Mouse (Mus musculus) erythroblast, embryonic 14.5 days (primary cell): ENCODE measurements around the gene Qprt. TPM values are rescaled to one million over a fixed set of nuclear protein-coding genes. Genes with fewer than 3 reads are reported as not detected.

Experiments used
- H3K27me3 ChIP-seq: 2 replicates; pipeline ENCODE4 v1.6.1; 2012; ENCODE audit warnings: inconsistent platforms; ENCODE audit not compliant: control insufficient read depth
- H3K36me3 ChIP-seq: 2 replicates; pipeline ENCODE4 v1.6.1; 2012; ENCODE audit warnings: mild to moderate bottlenecking, inconsistent platforms; ENCODE audit not compliant: control insufficient read depth
- H3K4me1 ChIP-seq: 2 replicates; pipeline ENCODE4 v1.6.1; 2012; ENCODE audit warnings: inconsistent platforms; ENCODE audit not compliant: control insufficient read depth
- H3K4me3 ChIP-seq: replicated peaks from 2 replicates; pipeline ENCODE3; 2012; ENCODE audit warnings: moderate library complexity, mild to moderate bottlenecking, inconsistent platforms
- H3K9me3 ChIP-seq: 2 replicates; pipeline ENCODE4 v1.6.1; 2012; ENCODE audit warnings: low read length, inconsistent platforms, mixed read lengths; ENCODE audit not compliant: control insufficient read depth
- GATA1 ChIP-seq: IDR thresholded peaks from 2 replicates; pipeline ENCODE4 v1.6.1; 2012; ENCODE audit warnings: low read length, inconsistent platforms, mixed read lengths
- TAL1 ChIP-seq: IDR thresholded peaks from 3 replicates; pipeline ENCODE4 v1.6.1; 2012; ENCODE audit warnings: low read length, inconsistent platforms, mixed read lengths
- polyA plus RNA-seq: library from polyadenylated mRNA; stranded (reverse); fragments of >175 nt; gene quantifications from 2 replicates; pipeline ENCODE4 v1.2.3, GENCODE M21; 2012

Qprt gene
- polyA plus RNA-seq, 1 experiment, result 0.17 TPM

DNA sequence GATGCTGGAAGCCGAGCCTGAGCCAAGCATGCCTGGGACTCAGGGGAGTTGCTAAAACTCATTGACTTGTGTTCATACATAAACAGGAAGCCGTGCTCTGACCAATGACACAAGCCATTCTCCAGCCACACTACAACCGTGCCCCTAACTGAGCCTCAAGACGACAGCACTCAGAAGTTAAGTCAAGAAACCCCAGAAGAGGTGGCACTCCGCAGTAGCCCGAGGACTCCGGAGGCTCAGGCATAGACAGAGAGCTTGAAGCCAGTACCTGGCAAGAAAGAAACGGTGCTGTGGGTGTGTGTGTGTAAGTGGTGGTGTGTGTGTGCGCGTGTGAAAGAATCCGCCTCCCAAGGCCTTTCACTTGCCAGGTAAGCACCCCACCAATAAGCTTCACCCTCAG is 7.1 kb downstream of the Qprt start:
- no peaks in the 10 kb centered on the region for H3K27me3 ChIP-seq
- H3K9me3 ChIP-seq, result no peaks in the 10 kb centered on the region
- peaks cover 29% of the 10 kb centered on the region for H3K4me1 ChIP-seq
- TF ChIP-seq GATA1 (no peak), TAL1 (no peak)
- peaks cover 2% of the 10 kb centered on the region; the same call in 1 of the 2 replicates for H3K36me3 ChIP-seq
- no peak overlapping the region for H3K4me3 ChIP-seq

DNA sequence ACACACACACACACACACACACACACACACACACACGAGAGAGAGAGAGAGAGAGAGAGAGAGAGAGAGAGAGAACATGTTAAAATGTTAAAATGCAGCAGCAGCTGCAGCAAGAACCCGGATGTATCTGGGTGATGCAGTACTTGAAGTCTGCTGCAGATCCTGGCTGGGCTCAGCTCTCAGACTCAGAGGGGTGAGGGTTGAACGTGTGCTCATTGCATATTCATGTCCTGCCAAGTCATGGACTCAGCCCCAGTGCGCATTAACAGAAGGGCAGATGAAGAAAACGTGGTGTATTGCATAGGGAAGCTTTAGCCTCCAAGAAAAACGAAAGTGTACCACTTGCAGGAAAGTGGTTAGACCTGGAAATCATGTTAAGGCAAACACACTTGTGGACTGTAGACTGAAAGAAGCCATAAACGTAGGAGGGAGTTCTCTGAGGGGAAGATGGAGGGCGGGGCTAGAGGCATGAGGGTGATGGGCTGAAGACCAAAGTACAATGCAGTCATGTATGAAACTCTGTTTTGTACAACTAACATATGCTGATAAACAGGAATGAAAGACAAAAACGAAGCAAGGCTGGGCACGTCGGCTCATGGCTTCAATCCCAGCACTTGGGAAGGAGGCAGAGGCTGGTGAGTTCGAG is 8.3 kb downstream of the Qprt start:
- H3K4me3 ChIP-seq, result no peak overlapping the region
- H3K36me3 ChIP-seq, result peaks cover 2% of the 10 kb centered on the region; the same call in 1 of the 2 replicates
- H3K27me3 ChIP-seq, result no peaks in the 10 kb centered on the region
- H3K4me1 ChIP-seq, result peaks cover 27% of the 10 kb centered on the region
- no peak for TF ChIP-seq TAL1
- TF ChIP-seq GATA1, result no peak
- H3K9me3 ChIP-seq, result no peaks in the 10 kb centered on the region

DNA sequence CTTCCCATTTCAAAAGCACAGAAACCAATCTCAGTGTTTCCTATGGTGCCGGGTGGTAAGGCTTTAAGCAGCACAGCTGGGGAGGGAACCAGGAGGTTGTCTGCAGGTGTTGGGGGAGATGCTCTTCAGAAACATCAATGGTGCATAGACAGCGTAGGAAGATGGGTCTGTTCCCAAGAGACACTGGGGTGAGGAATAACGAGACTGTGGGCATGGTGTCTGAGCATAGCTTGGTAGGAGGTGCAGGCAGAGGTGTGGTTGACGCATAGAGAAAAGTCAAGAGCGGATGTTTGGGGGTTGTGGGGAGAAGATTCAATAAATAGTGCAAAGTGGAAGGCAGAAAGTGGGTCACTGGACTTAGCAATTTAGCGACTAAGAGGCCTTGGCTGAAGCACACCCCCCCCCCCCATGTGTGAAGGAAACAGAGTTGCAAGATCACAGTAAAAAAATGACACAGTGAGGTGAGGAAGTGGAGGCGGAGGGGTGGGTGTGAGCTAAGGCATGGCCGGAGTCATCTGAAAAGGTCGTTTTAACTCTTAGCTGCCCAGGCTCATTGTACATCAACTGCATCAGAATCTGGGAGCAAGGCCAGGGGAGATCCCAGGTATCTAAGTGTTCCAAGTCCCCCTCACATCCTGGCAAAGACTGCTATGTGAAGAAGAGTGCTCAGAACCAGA is 9.0 kb downstream of the Qprt start:
- no peaks in the 10 kb centered on the region for H3K27me3 ChIP-seq
- H3K4me3 ChIP-seq, result no peak overlapping the region
- H3K9me3 ChIP-seq, result no peaks in the 10 kb centered on the region
- TF ChIP-seq GATA1 (no peak), TAL1 (no peak)
- H3K36me3 ChIP-seq, result peaks cover 2% of the 10 kb centered on the region; the same call in 1 of the 2 replicates
- H3K4me1 ChIP-seq, result peaks cover 23% of the 10 kb centered on the region

DNA sequence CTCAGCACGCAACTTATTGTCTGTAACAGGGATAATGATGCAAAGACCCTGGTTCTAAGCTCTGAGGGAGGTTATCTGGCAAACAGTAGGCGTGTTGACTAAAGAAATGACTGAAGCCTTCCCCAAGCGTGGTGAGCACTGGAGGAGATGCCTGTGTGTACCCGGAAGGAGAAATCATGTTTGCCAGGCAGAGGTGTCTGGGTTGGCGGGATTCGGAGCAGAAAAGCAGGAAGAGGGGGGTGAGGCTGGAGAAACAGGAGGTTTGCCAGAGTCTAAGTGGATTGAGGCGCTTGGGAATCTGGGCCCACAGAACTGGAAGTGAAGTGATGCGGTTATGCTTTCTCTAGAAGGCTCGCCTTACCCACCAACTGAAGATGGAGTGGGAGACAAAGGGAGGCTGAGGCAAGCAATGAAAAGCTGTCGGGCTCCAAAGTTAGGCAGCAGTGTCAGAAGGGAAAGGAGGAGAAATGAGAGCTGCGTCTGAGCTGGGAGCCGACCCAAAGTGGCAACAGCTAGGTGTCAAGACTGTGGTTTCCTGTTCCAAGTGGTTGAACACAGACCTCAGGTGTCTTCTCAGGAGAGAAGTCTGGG is 9.7 kb downstream of the Qprt start:
- Histone ChIP-seq H3K36me3 (peaks cover 3% of the 10 kb centered on the region; the same call in 1 of the 2 replicates), H3K4me1 (peaks cover 17% of the 10 kb centered on the region), H3K4me3 (no peak overlapping the region), H3K27me3 (no peaks in the 10 kb centered on the region), H3K9me3 (no peaks in the 10 kb centered on the region)
- no peak for TF ChIP-seq TAL1
- no peak for TF ChIP-seq GATA1

DNA sequence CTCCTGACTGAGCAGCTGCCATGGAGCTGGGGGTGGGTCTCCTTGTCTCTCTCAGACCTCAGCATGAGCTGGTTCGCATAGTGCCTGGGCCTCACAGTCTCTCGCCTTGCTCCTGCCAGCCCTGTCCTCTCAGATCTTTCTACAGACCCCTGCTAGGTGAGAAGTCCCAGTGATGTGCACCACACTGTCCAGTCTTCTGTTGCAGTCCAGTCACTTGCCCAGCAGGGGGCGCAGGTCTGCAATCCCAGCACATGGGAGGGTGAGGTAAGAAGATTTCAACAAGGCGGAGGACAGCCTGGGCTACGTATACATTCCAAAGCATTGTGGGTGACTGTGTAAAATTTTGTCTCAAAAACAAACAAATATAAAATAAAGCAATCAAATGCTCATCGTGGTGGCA is 10.6 kb downstream of the Qprt start:
- H3K4me3 ChIP-seq, result no peak overlapping the region
- H3K4me1 ChIP-seq, result peaks cover 12% of the 10 kb centered on the region
- no peaks in the 10 kb centered on the region for H3K9me3 ChIP-seq
- H3K36me3 ChIP-seq, result peaks cover 4% of the 10 kb centered on the region; the same call in 1 of the 2 replicates
- H3K27me3 ChIP-seq, result no peaks in the 10 kb centered on the region
- TF ChIP-seq TAL1 (no peak), GATA1 (no peak)

DNA sequence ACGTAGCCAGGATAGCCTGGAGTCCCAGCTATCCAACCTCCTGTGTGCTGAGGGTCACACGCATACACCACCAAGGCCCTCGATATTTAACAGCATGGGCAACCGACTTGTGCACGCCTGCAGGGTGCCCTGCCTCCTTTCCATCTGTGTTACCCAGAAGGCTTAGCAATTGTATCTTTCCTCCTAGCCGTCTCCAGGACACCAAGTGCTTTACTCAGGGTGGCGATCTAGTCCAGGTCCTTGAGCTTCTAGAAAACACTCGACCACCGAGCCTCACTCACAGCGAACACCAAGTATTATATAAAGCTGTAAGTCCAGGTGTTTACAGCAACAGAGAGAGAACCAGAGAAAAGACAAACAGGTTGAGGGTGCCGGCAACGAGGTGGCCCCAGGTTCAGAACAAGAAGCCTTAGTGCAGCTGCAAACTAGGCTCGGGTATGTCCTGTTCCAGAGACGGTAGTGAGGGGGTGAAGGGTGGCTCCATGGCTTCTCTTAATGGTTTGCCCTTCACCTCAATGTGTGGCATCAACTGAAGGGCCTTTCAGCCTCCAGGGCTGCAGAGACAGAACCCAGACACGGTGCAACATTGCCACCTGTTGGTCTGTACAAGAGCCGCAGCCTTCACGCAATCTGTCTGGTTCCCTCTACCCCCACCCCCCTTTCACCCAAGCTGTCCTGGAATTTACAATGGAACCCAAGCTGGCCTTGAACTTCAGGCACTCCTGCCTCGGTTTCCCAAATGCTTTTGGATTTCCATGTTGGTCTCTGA is 11.6 kb downstream of the Qprt start:
- Histone ChIP-seq H3K4me3 (no peak overlapping the region), H3K36me3 (peaks cover 2% of the 10 kb centered on the region; the same call in 1 of the 2 replicates), H3K4me1 (peaks cover 12% of the 10 kb centered on the region), H3K27me3 (no peaks in the 10 kb centered on the region), H3K9me3 (no peaks in the 10 kb centered on the region)
- no peak for TF ChIP-seq TAL1
- TF ChIP-seq GATA1, result no peak

DNA sequence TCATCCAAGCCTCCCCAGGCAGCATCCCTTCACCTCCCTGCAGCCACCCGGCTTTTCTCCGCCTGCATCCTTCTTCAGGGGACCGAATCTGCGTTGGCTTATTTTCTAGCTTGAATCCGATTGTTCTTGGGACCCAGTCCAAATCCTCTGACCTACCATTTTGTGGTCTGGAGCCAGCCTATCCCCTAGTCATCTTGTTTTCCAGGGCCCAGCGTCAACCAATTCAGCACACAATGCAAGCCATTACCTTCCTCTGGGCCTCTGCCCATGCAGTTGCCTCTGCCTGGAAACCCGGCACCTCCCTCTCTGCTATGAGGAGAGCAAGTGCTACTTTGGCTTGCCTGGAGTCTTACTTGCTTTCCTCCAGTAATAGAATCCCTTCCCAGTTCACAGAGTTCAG is 16.5 kb downstream of the Qprt start:
- Histone ChIP-seq H3K27me3 (no peaks in the 10 kb centered on the region), H3K36me3 (peaks cover 2% of the 10 kb centered on the region; the same call in 1 of the 2 replicates), H3K4me1 (peaks cover 12% of the 10 kb centered on the region), H3K4me3 (no peak overlapping the region), H3K9me3 (no peaks in the 10 kb centered on the region)
- no peak for TF ChIP-seq TAL1
- no peak for TF ChIP-seq GATA1

DNA sequence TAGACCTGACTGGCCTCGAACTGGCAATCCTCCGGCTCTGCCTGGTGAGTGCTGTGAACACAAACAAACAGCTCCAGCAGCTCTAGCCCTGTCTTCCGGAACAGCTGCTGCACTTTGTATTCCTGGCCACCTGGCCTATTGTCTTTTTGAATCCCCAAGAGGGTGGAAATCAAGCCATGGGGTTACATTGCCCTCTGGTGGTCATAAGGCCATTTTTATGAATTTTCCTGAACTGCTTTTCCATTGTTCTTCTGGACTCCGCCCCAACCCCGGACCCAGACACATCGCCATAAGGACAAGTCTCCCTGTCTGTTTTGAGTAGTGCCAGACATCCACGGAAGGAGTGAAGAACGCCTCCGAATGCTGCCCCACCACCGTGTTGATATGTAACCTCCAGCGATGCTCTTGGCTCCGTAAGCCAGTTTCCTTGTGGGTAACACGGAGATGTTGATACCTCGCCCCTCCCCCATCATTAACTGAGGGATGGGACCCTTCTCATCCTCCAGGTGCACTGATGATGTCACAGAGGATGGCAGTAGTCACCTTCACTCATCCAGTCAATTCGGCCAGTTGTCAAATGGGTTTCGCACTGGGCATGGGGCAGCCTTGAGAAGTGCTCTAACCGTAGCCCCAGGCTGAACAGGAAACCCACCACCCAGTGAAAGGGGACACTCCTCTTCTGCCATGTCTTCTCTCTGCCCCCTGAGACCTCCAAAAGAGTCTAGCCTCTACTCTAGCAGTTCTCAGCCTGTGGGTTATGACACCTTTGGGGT is 17.3 kb downstream of the Qprt start:
- Histone ChIP-seq H3K36me3 (peaks cover 2% of the 10 kb centered on the region; the same call in 1 of the 2 replicates), H3K27me3 (no peaks in the 10 kb centered on the region), H3K4me1 (peaks cover 12% of the 10 kb centered on the region), H3K9me3 (no peaks in the 10 kb centered on the region), H3K4me3 (no peak overlapping the region)
- TF ChIP-seq TAL1 (no peak), GATA1 (no peak)
